Mouse (Mus musculus): Measurements from ENCODE around the gene Met.

DNA sequence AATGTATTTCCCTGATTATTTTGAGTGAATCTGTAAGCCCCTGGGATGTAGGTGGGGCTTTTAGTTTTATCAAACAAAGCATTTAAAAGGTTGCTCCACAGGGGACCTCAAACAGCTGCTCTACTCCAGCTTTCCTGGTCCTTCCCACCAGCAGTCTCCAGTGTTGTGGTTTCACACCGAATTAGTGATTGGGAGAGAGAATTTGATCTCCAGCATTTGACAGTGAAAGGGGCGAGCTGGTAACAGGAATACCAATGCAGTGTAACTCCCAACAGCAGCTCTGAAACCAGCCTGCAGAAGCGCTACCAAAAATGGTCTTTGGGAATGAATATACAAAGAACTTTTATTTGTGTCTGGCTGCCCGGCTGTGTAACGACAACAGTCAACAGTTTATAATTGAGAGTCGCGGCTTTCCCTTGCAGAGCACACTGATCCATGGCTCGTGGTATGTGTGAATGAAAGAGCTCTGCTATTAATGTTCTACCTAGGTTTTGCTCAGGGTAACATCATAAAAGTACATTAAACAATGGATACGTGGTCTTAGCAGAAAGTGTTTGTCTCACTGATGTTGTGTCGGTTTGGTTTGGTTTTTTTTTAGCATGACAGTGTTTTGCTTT, 99.0 kb downstream of the Met start:
- TF ChIP-seq CHD2 (IDR thresholded peaks at IDR 0.05; ENCODE audit: low read depth, low read length) = no peak
- no peak for TF ChIP-seq MAFK (IDR thresholded peaks at IDR 0.05; ENCODE audit: insufficient read depth, low read depth, low read length)
- no peak for TF ChIP-seq ZC3H11A (IDR thresholded peaks at IDR 0.05; ENCODE audit: borderline replicate concordance, low read depth, low read length)
- no peak for TF ChIP-seq ZNF384 (IDR thresholded peaks at IDR 0.05; ENCODE audit: low read depth, low read length)

All from ES-E14 (cell line).